Mouse (Mus musculus): ENCODE results near the gene Tmem132d.

- TF ChIP-seq FLI1 (IDR thresholded peaks at IDR 0.05; ENCODE audit: low read length) (no peak), GATA1 (IDR thresholded peaks at IDR 0.05; ENCODE audit: borderline replicate concordance, low read length) (no peak)
Measured at GRCm38 (mm10) chr5:127979329-127980002, 453.4 kb downstream of the Tmem132d start.

Measured in megakaryocyte, embryonic 14.5 days (primary cell).